Mouse (Mus musculus): ENCODE data around the gene Med10.

DNA sequence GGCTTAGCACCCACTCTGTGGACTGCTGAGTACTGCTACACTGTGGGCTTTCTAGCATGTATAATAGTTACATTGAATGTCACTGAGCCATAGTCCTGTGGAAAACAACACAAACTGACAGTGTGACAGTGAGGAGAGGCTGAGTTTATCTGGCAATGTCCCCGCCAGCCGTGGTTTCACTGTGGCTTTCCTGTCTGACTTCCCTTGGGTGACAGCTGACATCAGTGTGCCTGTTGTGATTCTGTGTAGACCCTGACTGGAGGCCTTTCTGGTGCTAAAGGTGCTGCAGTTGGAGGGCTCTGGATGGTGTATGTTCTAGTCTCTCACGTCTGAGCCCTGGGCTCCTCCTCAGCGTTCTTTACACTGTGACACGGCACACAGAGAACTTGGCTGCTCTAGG, 11.7 kb downstream of the Med10 start:
- no peak for TF ChIP-seq FOSL1 (IDR thresholded peaks at IDR 0.05; ENCODE audit: insufficient read depth, low read length, poor library complexity, severe bottlenecking)
- TF ChIP-seq CTCF (IDR thresholded peaks at IDR 0.05; ENCODE audit: control insufficient read depth, insufficient read depth, insufficient read length), result no peak
- TF ChIP-seq USF1 (IDR thresholded peaks at IDR 0.05; ENCODE audit: low read depth), result no peak
- no peak for TF ChIP-seq MYOD1 (IDR thresholded peaks at IDR 0.05; ENCODE audit: control insufficient read depth, insufficient read length, low read depth)
- no peak for TF ChIP-seq MAX (IDR thresholded peaks at IDR 0.05)

All from C2C12 (cell line).